Mouse (Mus musculus) A20 (cell line): Measurements from ENCODE around the gene Zhx3.
A peak's percentile ranks its signal among the peaks of the same experiment; 100 is the strongest.

Experiments
- DNase-seq: peaks from one replicate; pipeline ENCODE4 v3.0.0-alpha.2; 2011; ENCODE audit warnings: low read depth, low spot score

Zhx3 gene

GRCm38 (mm10) chr2:160804794-160805527 lies 67.8 kb downstream of the Zhx3 start:
- no peak for DNase-seq

GRCm38 (mm10) chr2:160802326-160802725 lies 70.5 kb downstream of the Zhx3 start:
- DNase-seq: no peak

GRCm38 (mm10) chr2:160800967-160801366 lies 71.8 kb downstream of the Zhx3 start:
- no peak for DNase-seq

GRCm38 (mm10) chr2:160798206-160798605 lies 74.6 kb downstream of the Zhx3 start:
- DNase-seq: no peak

- no peak for DNase-seq
Observed at GRCm38 (mm10) chr2:160796973-160797372, 75.8 kb downstream of the Zhx3 start.

GRCm38 (mm10) chr2:160793117-160793516 lies 79.7 kb downstream of the Zhx3 start:
- peak; percentile 44 for DNase-seq

- DNase-seq: no peak
Observed at GRCm38 (mm10) chr2:160789741-160790140, 83.1 kb downstream of the Zhx3 start.

GRCm38 (mm10) chr2:160789046-160789445 lies 83.8 kb downstream of the Zhx3 start:
- no peak for DNase-seq

- no peak for DNase-seq
Observed at GRCm38 (mm10) chr2:160786333-160786732, 86.5 kb downstream of the Zhx3 start.

GRCm38 (mm10) chr2:160780834-160781219 lies 92.0 kb downstream of the Zhx3 start:
- no peak for DNase-seq

GRCm38 (mm10) chr2:160780154-160780833 lies 92.5 kb downstream of the Zhx3 start:
- no peak for DNase-seq

GRCm38 (mm10) chr2:160778034-160778433 lies 94.8 kb downstream of the Zhx3 start:
- no peak for DNase-seq

- no peak for DNase-seq
Observed at GRCm38 (mm10) chr2:160771325-160772276, 101.2 kb downstream of the Zhx3 start.

- DNase-seq: no peak
Observed at GRCm38 (mm10) chr2:160770871-160771270, 101.9 kb downstream of the Zhx3 start.

GRCm38 (mm10) chr2:160770409-160770808 lies 102.4 kb downstream of the Zhx3 start:
- no peak for DNase-seq

- DNase-seq: no peak
Observed at GRCm38 (mm10) chr2:160768997-160769396, 103.8 kb downstream of the Zhx3 start.

- DNase-seq: no peak
Observed at GRCm38 (mm10) chr2:160768097-160768695, 104.6 kb downstream of the Zhx3 start.

- DNase-seq: no peak
Observed at GRCm38 (mm10) chr2:160767201-160767600, 105.6 kb downstream of the Zhx3 start.

GRCm38 (mm10) chr2:160766371-160766771 lies 106.4 kb downstream of the Zhx3 start:
- no peak for DNase-seq

GRCm38 (mm10) chr2:160765096-160765495 lies 107.7 kb downstream of the Zhx3 start:
- no peak for DNase-seq

GRCm38 (mm10) chr2:160764386-160764785 lies 108.4 kb downstream of the Zhx3 start:
- DNase-seq: no peak

GRCm38 (mm10) chr2:160763816-160764215 lies 109.0 kb downstream of the Zhx3 start:
- no peak for DNase-seq
